Mouse (Mus musculus): Measurements from ENCODE around the gene Arhgap25.
A peak's percentile ranks its signal among the peaks of the same experiment; 100 is the strongest.
"Not testable (repeated sequence)": the region's sequence is repeated elsewhere in the genome, so short reads cannot be mapped to it uniquely, and the experiment has no call there.

The Arhgap25 gene

GRCm38 (mm10) chr6:87502831-87503286 lies 30.2 kb downstream of the Arhgap25 start:
- peak; percentile 97 for DNase-seq

DNA sequence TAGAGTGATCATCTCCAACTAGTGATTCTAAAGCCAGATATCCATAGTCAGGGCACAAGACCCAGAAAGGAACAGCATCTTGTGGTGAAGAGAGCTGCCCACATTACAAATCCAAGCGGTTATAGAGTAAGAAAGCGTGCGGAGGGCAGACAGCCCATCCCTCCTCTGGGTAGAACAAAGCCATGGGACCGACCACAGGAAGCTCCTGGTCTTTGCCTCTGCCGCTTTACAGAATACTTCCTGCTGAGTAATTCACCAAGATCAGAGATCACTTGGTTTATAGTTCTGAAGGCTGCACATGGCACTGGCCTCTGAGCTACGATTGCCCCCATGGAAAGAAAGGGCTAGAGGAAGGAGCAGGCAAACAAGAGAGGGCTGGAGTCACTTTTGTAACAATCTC lies 30.6 kb downstream of the Arhgap25 start:
- peak; percentile 86 for DNase-seq

- DNase-seq: no peak
These were observed 32.4 kb downstream of the Arhgap25 start for GRCm38 (mm10) chr6:87500696-87501095.

DNA sequence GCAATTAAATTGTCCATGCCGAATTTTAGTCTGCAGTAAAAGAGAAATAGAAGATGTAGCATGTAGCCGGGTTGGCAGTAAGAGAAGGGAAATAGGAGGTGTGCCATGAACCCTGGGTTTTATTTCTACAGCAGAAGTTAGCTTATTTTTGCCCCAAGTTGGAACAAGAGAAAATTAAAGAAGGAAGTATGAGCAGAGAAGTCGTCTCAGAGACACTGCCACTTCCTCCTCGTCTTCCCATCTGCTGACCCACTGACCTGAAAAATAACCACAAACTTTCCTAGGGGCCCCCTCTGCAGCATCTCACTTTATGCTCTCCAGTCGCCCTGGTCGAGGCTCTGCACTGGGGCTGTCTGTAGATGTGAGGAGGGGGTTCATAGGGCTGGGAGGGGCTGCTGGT lies 33.3 kb downstream of the Arhgap25 start:
- DNase-seq: peak; percentile 95

DNA sequence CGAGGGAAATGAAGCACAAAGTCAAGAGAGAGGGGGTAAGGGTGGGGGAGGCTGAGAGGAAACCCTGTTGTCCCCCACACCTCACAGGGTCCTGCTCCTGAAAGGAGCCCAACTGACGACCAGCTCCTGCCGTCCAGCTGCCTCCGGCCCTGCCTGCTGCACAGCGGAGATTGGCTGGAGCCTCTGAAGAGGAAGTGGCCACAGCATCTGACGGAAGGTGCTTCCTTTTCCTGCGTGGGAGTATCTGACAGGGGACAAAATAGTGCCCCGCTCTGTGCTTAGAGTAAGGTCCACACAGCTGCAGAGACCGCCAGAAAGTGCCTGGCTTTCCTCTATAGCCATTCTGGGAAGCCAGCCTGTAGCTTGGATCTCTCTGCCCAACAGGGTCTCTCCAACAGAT lies 36.9 kb downstream of the Arhgap25 start:
- DNase-seq: peak; percentile 98

DNA sequence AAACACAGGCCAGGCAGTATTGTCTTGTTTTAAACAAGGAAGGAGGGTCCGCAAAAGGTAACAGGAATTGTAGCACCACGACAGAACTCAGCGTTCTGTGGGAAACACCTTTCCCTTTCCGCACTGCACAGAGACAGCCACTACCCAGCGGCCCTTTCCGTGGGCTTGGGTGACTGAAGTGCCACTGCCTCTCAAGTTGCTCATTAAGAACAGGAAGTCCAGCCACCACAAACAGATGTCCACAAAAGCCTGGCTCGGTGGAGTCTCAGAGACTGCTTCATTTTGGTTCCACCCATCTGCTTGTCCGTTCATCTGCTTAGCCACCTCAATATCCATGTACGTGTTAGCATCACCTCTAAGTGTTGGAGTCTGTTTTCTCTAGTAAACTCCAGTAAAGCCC lies 38.7 kb downstream of the Arhgap25 start:
- DNase-seq: peak; percentile 93

- DNase-seq: no peak
These were observed 45.2 kb downstream of the Arhgap25 start for GRCm38 (mm10) chr6:87487657-87488426.

DNA sequence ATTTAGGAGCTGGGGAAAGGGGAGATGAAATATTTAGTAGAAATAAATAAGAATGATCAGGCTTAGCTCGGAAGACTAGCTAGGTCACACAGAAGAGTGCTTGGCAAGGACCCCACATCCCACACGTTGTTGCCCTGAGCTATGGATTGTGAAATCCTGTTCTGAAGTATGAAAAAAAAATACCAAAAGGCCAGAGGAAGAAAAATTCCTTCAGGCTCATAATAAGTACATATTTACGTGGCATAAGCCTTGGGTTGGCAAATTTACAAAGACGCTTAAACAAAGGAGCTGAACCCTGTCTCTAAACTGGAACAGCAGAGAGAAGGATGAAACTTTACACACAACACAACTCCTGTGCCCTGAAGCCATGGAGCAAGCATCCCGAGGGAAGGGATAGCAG lies 48.3 kb downstream of the Arhgap25 start:
- DNase-seq: no peak

GRCm38 (mm10) chr6:87483900-87484289 lies 49.2 kb downstream of the Arhgap25 start:
- no peak for DNase-seq

DNA sequence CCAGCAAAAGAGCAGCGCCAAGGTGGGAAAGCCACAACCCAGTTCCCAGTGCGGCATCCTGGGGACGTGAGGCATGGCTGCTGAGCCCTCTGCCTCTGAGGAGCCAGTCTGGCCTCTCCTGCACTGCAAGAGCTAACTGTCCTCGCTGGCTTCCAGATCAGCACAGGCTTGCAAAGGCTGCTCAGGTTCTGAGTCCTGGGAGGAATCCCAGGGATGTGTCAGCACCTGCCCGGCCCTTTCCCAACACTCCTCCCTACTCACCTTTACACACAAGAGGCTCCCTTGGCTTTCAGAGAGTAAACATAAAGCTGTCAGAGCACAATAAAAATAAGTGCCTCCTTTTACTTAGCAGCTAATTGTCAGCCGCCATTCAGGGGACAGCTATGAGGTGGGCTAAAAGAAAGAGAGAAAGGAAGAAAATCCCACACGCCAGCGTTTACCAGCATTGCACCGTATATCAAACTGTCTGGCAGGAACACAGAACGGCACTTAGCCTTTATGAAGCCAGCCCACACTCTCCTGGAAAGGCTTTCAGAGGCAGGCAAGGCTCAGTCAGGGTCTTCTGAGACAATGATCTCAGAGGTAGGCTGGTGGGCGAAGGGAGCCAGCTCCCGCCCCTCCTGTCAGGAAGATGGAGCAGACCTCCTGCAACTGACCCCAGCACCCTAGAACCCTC lies 49.7 kb downstream of the Arhgap25 start:
- DNase-seq: no peak

GRCm38 (mm10) chr6:87479291-87479999 lies 53.6 kb downstream of the Arhgap25 start:
- DNase-seq: no peak

DNA sequence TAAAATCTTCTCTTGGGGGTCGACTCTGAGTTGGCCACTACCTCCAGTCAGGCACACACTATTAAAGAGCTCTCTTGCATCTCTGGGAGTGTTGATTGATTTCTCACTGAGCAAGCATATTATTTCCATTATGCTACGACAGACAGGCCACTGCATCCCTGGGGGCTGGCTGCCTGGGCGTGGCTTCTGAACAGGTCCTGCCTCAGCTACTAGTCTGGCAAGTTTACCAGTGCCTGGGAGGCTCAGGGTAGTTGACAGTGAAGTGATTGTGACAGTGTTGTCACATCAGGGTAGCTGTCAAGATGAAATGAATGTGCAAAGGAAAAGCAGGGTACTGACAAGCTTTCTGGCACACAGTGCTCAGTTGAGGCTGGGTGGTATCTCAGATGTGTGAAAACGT lies 54.2 kb downstream of the Arhgap25 start:
- DNase-seq: no peak

GRCm38 (mm10) chr6:87475223-87475622 lies 57.8 kb downstream of the Arhgap25 start:
- DNase-seq: no peak

DNA sequence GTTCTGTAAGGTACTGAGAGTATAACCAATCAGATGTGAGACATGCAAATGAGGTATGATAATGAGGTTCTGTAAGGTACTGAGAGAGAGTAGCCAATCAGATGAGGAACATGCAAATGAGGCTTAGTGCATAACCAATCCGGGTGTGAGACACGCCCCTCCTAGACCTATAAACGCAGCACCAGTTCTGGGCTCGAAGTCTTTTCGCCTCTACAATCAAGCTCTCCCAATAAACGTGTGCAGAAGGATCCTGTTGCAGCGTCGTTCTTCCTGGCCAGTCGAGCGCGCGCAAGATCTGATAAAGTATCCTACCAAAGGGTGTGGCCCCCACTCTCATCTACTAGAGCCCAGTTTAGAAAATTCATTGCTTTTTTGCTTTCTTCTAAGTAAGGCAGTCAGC lies 63.0 kb downstream of the Arhgap25 start:
- DNase-seq: not testable (repeated sequence)

DNA sequence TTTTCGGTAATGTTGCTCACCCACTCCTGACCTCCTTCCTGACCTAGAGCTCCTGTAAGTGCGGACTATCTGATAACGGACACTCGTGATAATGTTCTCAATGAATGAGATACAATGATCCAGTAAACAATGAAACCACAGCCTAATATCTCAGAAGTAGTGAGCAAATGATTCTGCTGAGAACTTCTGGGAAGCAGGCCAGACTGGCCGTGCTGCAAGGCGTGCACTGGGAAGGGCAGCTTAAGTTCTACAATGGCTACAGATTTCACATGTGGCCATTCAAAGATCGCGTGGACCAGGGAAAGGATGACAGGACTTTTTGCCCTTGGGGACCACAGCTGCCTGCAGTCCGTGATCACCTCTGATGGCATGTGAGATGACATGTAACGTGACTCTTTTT lies 64.7 kb downstream of the Arhgap25 start:
- no peak for DNase-seq

- no peak for DNase-seq
These were observed 65.7 kb downstream of the Arhgap25 start for GRCm38 (mm10) chr6:87467373-87467772.

DNA sequence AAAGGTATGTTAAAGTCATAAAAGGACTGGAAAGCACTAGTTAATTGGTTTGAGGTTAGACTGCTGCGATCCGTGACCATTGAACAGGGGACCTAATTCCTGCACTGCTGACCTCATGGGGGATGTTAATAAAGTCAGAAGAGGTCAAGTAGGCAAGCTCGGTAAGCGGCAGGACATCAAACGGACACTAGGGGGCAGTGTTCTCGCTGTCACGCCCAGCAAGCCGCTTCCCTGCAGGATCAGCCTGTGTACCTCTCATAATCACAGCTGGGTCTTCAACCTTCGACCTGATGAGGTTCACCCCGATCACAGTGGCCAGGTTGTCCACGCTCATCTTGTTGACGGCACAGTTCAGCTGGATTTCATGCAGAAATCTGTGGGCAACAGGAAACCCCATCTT lies 66.8 kb downstream of the Arhgap25 start:
- peak; percentile 94 for DNase-seq

- DNase-seq: no peak
These were observed 77.6 kb downstream of the Arhgap25 start for GRCm38 (mm10) chr6:87455507-87455906.

DNA sequence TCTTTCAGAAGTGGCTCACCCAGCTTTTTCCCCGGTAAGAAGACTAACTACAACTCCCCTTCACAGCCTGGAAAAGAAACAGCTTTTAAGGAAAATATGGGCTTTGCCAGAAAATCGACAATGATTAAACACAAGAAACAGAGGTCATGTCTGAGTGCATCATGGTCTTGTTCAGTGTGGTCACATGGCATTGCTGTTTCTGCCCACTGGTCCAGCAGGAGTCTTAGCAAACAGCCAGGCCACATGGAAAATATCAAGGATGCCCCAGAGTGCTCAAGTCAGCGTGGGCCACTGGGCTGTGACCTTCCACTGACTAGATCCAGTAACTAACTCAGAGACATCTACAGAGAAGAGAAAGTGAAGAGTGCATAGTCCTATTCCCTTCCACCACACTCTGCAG lies 81.3 kb downstream of the Arhgap25 start:
- no peak for DNase-seq

DNA sequence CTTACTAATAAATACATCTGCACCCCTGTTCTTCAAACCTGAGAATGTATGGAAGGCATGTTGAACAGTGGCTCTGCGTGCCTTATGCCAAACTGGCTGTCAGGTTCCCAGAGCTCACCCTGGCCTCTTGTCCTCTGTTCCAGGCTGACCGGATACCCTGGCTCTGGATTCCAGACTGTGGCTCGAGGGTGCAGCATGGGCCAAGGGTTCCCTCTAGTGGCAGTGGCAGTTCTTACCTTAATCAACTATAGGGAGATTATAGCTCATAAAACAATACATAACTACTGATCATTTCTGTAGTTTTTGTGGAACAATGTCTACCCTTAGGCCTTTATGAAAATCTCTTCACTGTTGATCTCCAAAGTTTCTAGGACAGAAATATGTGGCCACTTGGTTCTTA lies 82.0 kb downstream of the Arhgap25 start:
- peak; percentile 94 for DNase-seq

- DNase-seq: no peak
These were observed 83.5 kb downstream of the Arhgap25 start for GRCm38 (mm10) chr6:87449534-87449933.

- no peak for DNase-seq
These were observed 85.8 kb downstream of the Arhgap25 start for GRCm38 (mm10) chr6:87447217-87447616.

- no peak for DNase-seq
These were observed 87.8 kb downstream of the Arhgap25 start for GRCm38 (mm10) chr6:87445222-87445621.

GRCm38 (mm10) chr6:87443253-87443652 lies 89.8 kb downstream of the Arhgap25 start:
- no peak for DNase-seq
